In the genomic region with DNA sequence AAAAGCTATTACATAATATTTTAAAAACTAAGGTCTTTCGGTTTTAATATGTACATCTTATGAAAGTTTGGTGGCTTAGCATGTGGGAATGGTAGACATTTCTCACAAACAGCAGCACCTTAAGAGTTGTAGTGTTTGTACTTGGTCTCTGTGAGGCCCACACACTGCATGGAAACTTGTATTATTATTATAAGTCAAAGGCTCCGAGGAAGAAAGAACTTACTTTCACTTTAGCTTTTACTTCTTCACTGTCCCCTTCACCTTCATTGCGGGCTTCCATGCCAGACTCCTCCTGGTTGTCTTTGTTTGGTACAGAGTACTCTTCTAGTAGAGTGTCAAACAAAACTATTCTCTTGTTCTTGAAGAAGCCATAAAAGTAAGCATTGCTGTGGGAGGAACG, we compare ENCODE assay signal across 27 mouse cellular contexts. TPM values are rescaled to one million over a fixed set of nuclear protein-coding genes. Genes with fewer than 3 reads are reported as not detected.
"Had no signal": no experiment of that assay in that cellular context is flagged by ENCODE, and none has a peak within 500 bp of the region (broad histone marks: within the 10 kb centered on the region; RNA-seq: fewer than 3 reads in every experiment).

No protein-coding gene starts in this region.

- H3K27me3 ChIP-seq: liver, embryonic 13.5 days had no signal

- H3K9me3 ChIP-seq: liver, embryonic 13.5 days had no signal

- H3K27ac ChIP-seq: layer of hippocampus, adult 2 months; left cerebral cortex, adult 2 months; liver, embryonic 13.5 days had no signal

- H3K4me3 ChIP-seq: layer of hippocampus, adult 2 months; left cerebral cortex, adult 2 months; liver, embryonic 13.5 days had no signal

- H3K9ac ChIP-seq: liver, embryonic 13.5 days had no signal

- DNase-seq: kidney, adult 9 months; kidney, postnatal 25 days; layer of hippocampus, adult 9-11 months; layer of hippocampus, postnatal 36 days; liver, embryonic 13.5 days; lung, adult 2 months; lung, postnatal 14 days; lung, postnatal 4 days; midbrain, embryonic 14.5 days; thymus, adult 18-20 months; thymus, postnatal 36 days had no signal

- H3K4me2 ChIP-seq: liver, embryonic 13.5 days; midbrain, embryonic 11.5 days had no signal

- H3K4me1 ChIP-seq: liver, embryonic 13.5 days had no signal

RNA-seq across cellular contexts. Expression of a gene that starts 34.8 kb away (rescaled TPM):
- polyA plus RNA-seq: kidney, embryonic 16.5 days; large intestine, adult 2 months; limb, embryonic 11.5 days; limb, embryonic 14.5 days; liver, adult 2 months; liver, embryonic 13.5 days; liver, embryonic 16.5 days; lung, adult 2 months; lung, embryonic 16.5 days; midbrain, embryonic 11.5 days; midbrain, embryonic 14.5 days; neural tube, embryonic 11.5 days; neural tube, embryonic 14.5 days; small intestine, adult 2 months; spleen, adult 2 months; stomach, embryonic 14.5 days; urinary bladder, adult 2 months had no signal

RNA-seq across cellular contexts. Expression of a gene that starts 35.1 kb away (rescaled TPM):
- polyA plus RNA-seq: liver, adult 2 months had no signal
